Mouse (Mus musculus): ENCODE data around the gene Pmel.

Gene Pmel

DNA sequence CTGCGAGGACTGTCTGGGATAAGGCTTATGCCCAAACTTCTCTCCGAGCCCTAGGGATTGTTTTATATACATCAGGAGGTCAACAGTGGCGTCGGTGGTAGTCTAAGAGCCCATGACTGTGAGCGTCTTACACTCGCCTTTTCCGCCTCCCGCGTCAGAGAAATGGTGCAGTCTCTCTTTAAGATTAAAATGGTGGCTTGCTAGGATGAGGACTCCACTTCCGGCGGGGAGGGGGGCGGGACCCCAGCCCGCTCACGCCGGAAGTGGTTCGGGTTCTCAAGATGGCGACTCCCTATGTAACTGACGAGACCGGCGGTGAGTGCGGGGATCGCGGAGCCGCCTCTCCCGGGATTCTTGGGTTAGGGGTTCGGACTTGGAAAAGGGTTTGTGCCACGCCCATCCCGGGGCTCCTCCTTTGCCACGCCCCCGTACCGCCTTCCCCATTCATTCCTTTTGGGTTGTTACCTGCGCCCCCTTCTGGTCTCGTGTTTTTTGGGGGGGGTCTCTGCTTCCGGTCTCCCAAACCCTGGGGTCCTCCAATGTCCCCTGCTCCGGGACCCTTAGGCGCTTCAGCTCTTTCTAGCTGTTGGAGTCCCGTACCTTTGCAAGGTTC, 44.4 kb downstream of the Pmel start:
- DNase-seq (ENCODE audit: low spot score in 2 of 2): peak; percentile 67 to 80

Measured in spleen, postnatal 10 days (tissue).